Mouse (Mus musculus) neural tube, embryonic 15.5 days (tissue): Measurements from ENCODE around the gene Zc3h12a. TPM values are rescaled to one million over a fixed set of nuclear protein-coding genes. Genes with fewer than 3 reads are reported as not detected.

ENCODE experiments used
- ATAC-seq: fragments of 200-750 bp; cut with Nextera tagmentation; 2 replicates; pipeline ENCODE4 v1.8.0; 2017; ENCODE audit warnings: mild to moderate bottlenecking, moderate TSS enrichment, moderate library complexity; ENCODE audit not compliant: low FRiP score
- H3K27ac ChIP-seq: fragments of 300-500 bp; sonication (generic); replicated peaks from 2 replicates; pipeline ENCODE4 v1.5.1; 2015; ENCODE audit warnings: mild to moderate bottlenecking, inconsistent platforms
- H3K27me3 ChIP-seq: fragments of 300-500 bp; sonication (generic); replicated peaks from 2 replicates; pipeline ENCODE4 v1.6.1; 2015; ENCODE audit warnings: inconsistent platforms
- H3K36me3 ChIP-seq: fragments of 300-500 bp; sonication (generic); 2 replicates; pipeline ENCODE4 v1.6.1; 2015; ENCODE audit warnings: inconsistent platforms
- H3K4me1 ChIP-seq: fragments of 300-500 bp; sonication (generic); 2 replicates; pipeline ENCODE4 v1.6.1; 2015; ENCODE audit warnings: inconsistent platforms
- H3K4me2 ChIP-seq: fragments of 300-500 bp; sonication (generic); 2 replicates; pipeline ENCODE4 v1.6.1; 2015; ENCODE audit warnings: inconsistent platforms, mild to moderate bottlenecking, moderate library complexity
- H3K4me3 ChIP-seq: fragments of 300-500 bp; sonication (generic); replicated peaks from 2 replicates; pipeline ENCODE4 v1.5.1; 2015; ENCODE audit warnings: mild to moderate bottlenecking, inconsistent platforms
- H3K9ac ChIP-seq: fragments of 300-500 bp; sonication (generic); replicated peaks from 2 replicates; pipeline ENCODE4 v1.6.1; 2015; ENCODE audit warnings: mild to moderate bottlenecking, inconsistent platforms
- H3K9me3 ChIP-seq: fragments of 300-500 bp; sonication (generic); replicated peaks from 2 replicates; pipeline ENCODE4 v1.6.1; 2016; ENCODE audit warnings: inconsistent platforms
- whole genome bisulfite sequencing: fragments of 180-500 bp; shearing (Covaris S2); methylation state at CpG from one replicate; pipeline ENCODE4 v1.1.7; 2015; ENCODE audit warnings: mixed read lengths; 5-methylcytosine and 5-hydroxymethylcytosine counted together
- polyA plus RNA-seq: library from polyadenylated mRNA; unstranded; fragments of >200 nt; fragmentation: Nextera tagmentation; extraction: Ambion mirVana; gene quantifications from 2 replicates; pipeline ENCODE4 v1.2.1, GENCODE M21; 2015

Zc3h12a gene
- polyA plus RNA-seq, 1 experiment from 2014 or later, result 0.15 TPM

DNA sequence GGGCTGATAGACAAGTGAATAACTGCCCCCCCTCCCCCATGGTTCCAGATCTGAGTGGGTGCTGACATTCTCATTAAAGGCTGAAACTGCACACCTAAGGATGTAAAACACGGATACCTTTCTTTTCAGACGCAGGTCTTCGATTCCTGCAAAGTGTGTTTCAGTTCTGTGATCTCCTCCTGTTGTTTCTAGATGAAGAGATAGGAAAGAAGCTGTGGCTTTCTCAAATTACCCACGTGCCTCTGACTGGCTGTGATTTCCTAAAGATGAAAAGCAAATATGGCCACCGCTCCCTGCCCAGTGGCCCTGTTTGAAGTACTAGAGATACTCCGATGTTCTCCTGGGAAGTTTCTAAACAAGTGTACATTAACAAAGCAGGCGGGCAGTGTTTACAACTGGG, 10.7 kb upstream of the Zc3h12a start:
- no peak overlapping the region for H3K4me2 ChIP-seq
- ATAC-seq, result no peak
- no peak overlapping the region for H3K4me3 ChIP-seq
- H3K27me3 ChIP-seq, result no peaks in the 10 kb centered on the region
- no peaks in the 10 kb centered on the region for H3K36me3 ChIP-seq
- H3K9ac ChIP-seq, result no peak overlapping the region
- WGBS, result 81% methylated on average over 7 of the region's 7 CpGs
- no peaks in the 10 kb centered on the region for H3K4me1 ChIP-seq
- H3K27ac ChIP-seq, result no peak overlapping the region
- no peaks in the 10 kb centered on the region for H3K9me3 ChIP-seq

DNA sequence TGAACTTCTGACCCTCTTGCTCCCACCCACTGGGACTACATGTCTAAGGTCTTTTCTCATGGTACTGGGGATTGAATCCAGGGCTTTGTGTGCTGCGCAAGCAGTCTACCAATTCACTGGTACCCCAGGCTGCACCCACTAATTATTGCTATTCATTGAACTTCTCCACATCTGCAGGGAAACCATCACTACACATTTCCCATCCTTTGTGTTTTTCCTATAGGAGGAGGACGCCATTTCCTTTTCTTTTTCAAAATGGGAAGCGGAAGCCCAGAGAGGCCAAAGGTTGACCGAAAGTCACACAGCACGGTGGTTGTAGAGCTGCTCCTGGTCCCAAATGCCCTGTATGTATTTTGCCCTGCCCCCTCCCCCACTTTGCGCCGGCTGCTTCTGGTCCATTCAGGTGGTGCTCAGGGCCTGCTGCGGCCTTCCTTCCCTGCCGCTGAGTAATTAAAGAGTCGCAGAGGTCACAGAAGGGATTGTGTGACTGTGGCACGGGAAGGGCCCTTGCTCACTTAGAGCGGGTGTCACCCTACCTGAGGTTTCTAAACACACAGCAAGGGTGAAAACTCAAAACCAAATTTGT, 8.8 kb upstream of the Zc3h12a start:
- H3K9ac ChIP-seq, result no peak overlapping the region
- WGBS, result 64% methylated on average over 12 of the region's 12 CpGs
- no peak for ATAC-seq
- no peaks in the 10 kb centered on the region for H3K9me3 ChIP-seq
- no peak overlapping the region for H3K27ac ChIP-seq
- H3K36me3 ChIP-seq, result no peaks in the 10 kb centered on the region
- H3K4me2 ChIP-seq, result no peak overlapping the region
- H3K4me1 ChIP-seq, result no peaks in the 10 kb centered on the region
- H3K4me3 ChIP-seq, result no peak overlapping the region
- no peaks in the 10 kb centered on the region for H3K27me3 ChIP-seq

GRCm38 (mm10) chr4:125135076-125135855, 7.6 kb upstream of the Zc3h12a start:
- Histone ChIP-seq H3K9me3 (no peaks in the 10 kb centered on the region), H3K4me3 (no peak overlapping the region), H3K27ac (no peak overlapping the region), H3K4me1 (no peaks in the 10 kb centered on the region), H3K9ac (no peak overlapping the region), H3K36me3 (no peaks in the 10 kb centered on the region), H3K27me3 (no peaks in the 10 kb centered on the region), H3K4me2 (no peak overlapping the region)
- 81% methylated on average over 10 of the region's 10 CpGs for WGBS
- ATAC-seq, result no peak

- no peak overlapping the region for H3K4me3 ChIP-seq
- no peaks in the 10 kb centered on the region for H3K9me3 ChIP-seq
- no peak overlapping the region for H3K4me2 ChIP-seq
- WGBS, result 87% methylated on average over 5 of the region's 5 CpGs
- no peaks in the 10 kb centered on the region for H3K27me3 ChIP-seq
- H3K4me1 ChIP-seq, result no peaks in the 10 kb centered on the region
- H3K9ac ChIP-seq, result no peak overlapping the region
- no peak overlapping the region for H3K27ac ChIP-seq
- H3K36me3 ChIP-seq, result no peaks in the 10 kb centered on the region
- no peak for ATAC-seq
These were observed 7.0 kb upstream of the Zc3h12a start for GRCm38 (mm10) chr4:125134631-125135030.

- Histone ChIP-seq H3K27ac (no peak overlapping the region), H3K4me1 (no peaks in the 10 kb centered on the region), H3K9me3 (no peaks in the 10 kb centered on the region), H3K27me3 (no peaks in the 10 kb centered on the region), H3K9ac (no peak overlapping the region), H3K4me2 (no peak overlapping the region), H3K36me3 (no peaks in the 10 kb centered on the region), H3K4me3 (no peak overlapping the region)
- 75% methylated on average over 4 of the region's 4 CpGs for WGBS
- no peak for ATAC-seq
These were observed 6.6 kb upstream of the Zc3h12a start for GRCm38 (mm10) chr4:125134192-125134591.

DNA sequence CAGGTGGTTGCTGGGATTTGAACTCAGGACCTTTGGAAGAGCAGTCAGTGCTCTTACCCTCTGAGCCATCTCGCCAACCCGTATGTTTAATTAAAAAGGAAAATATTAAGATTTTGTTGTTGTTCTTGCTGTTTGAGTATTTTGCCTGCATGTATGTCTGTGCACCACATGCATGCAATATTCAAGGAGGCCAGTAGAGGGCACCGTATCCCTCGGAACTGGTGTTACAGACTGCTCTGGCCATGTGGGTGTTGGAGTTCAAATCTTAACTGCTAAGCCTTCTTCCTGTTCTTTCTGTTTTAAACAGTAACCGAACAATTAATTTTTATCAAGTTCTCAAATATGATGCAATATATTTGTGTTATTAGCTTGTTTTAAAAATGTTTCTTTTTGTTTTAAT, 4.8 kb upstream of the Zc3h12a start:
- no peak overlapping the region for H3K4me3 ChIP-seq
- ATAC-seq, result no peak
- H3K9me3 ChIP-seq, result no peaks in the 10 kb centered on the region
- peaks cover 9% of the 10 kb centered on the region for H3K4me1 ChIP-seq
- no peak overlapping the region for H3K9ac ChIP-seq
- WGBS, result 23% methylated on average over 5 of the region's 5 CpGs
- H3K27ac ChIP-seq, result no peak overlapping the region
- peaks cover 3% of the 10 kb centered on the region for H3K27me3 ChIP-seq
- no peak overlapping the region for H3K4me2 ChIP-seq
- no peaks in the 10 kb centered on the region for H3K36me3 ChIP-seq

GRCm38 (mm10) chr4:125131493-125131892, 3.9 kb upstream of the Zc3h12a start:
- Histone ChIP-seq H3K4me2 (no peak overlapping the region), H3K9ac (no peak overlapping the region), H3K27ac (no peak overlapping the region), H3K36me3 (no peaks in the 10 kb centered on the region), H3K9me3 (no peaks in the 10 kb centered on the region), H3K4me3 (no peak overlapping the region), H3K27me3 (peaks cover 9% of the 10 kb centered on the region), H3K4me1 (peaks cover 15% of the 10 kb centered on the region)
- WGBS, result 79% methylated on average over 4 of the region's 4 CpGs
- ATAC-seq, result no peak

GRCm38 (mm10) chr4:125126761-125127160, 879 bp downstream of the Zc3h12a start:
- Histone ChIP-seq H3K4me2 (peak overlapping the region; percentile 98), H3K9ac (no peak overlapping the region), H3K36me3 (no peaks in the 10 kb centered on the region), H3K27ac (no peak overlapping the region), H3K27me3 (peaks cover 17% of the 10 kb centered on the region), H3K4me3 (peak overlapping the region; percentile 64), H3K9me3 (no peaks in the 10 kb centered on the region), H3K4me1 (peaks cover 15% of the 10 kb centered on the region)
- 89% methylated on average over 7 of the region's 7 CpGs for WGBS
- ATAC-seq, result no peak

GRCm38 (mm10) chr4:125126186-125126585, 1.5 kb downstream of the Zc3h12a start:
- WGBS, result 98% methylated on average over 3 of the region's 3 CpGs
- no peak for ATAC-seq
- H3K4me1 ChIP-seq, result peaks cover 15% of the 10 kb centered on the region
- H3K27me3 ChIP-seq, result peaks cover 17% of the 10 kb centered on the region
- no peak overlapping the region for H3K4me3 ChIP-seq
- H3K36me3 ChIP-seq, result no peaks in the 10 kb centered on the region
- no peaks in the 10 kb centered on the region for H3K9me3 ChIP-seq
- no peak overlapping the region for H3K4me2 ChIP-seq
- H3K9ac ChIP-seq, result no peak overlapping the region
- H3K27ac ChIP-seq, result no peak overlapping the region

- Histone ChIP-seq H3K27me3 (peaks cover 17% of the 10 kb centered on the region), H3K4me2 (no peak overlapping the region), H3K4me1 (peaks cover 15% of the 10 kb centered on the region), H3K9me3 (no peaks in the 10 kb centered on the region), H3K27ac (no peak overlapping the region), H3K36me3 (no peaks in the 10 kb centered on the region), H3K4me3 (no peak overlapping the region), H3K9ac (no peak overlapping the region)
- 79% methylated on average over 7 of the region's 7 CpGs for WGBS
- ATAC-seq, result no peak
These were observed 2.2 kb downstream of the Zc3h12a start for GRCm38 (mm10) chr4:125125361-125125921.

DNA sequence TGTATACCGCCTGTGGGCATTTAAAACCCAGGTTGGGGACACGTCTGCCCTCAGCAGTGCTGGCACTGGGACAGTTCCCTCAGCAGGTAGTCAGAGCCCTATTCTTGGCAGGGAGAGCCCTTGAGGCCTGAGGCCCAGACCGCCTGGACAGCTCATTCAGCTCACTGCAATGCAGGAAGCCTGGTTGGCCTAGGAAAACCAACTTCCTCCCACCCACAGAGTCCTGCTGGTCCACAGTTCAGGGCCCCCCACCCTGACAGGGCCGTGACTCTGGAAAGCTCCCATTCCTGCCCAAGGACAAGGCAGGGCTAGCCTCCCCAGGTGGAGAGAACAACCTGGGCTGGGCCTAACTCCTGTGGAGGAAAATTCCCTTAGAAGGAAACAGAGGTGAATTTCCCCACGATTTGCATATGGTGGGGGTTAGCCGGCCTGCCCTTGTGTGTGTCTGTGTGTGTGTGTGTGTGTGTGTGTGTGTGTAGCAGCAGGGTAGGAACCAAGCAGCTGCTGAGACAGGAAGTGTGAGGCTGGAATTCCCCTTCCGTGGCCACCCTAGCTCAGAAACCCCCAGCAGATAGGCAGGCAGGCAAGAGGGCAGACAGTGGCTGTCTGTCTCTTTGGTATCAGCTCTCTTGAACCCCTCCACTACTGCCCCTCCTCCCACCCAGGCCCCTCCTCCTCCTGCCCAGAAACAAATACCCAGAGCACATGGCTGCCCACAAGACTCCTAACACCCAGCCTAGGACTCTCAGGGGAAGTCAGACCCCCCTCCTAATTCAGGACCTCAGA, 3.0 kb downstream of the Zc3h12a start:
- H3K9me3 ChIP-seq, result no peaks in the 10 kb centered on the region
- ATAC-seq, result no peak
- H3K4me1 ChIP-seq, result peaks cover 15% of the 10 kb centered on the region
- H3K27me3 ChIP-seq, result peaks cover 17% of the 10 kb centered on the region
- no peak overlapping the region for H3K4me2 ChIP-seq
- H3K4me3 ChIP-seq, result no peak overlapping the region
- H3K27ac ChIP-seq, result no peak overlapping the region
- 59% methylated on average over 7 of the region's 7 CpGs for WGBS
- no peak overlapping the region for H3K9ac ChIP-seq
- H3K36me3 ChIP-seq, result no peaks in the 10 kb centered on the region
